9 mouse cellular contexts compared by ENCODE assay signal in the genomic region with DNA sequence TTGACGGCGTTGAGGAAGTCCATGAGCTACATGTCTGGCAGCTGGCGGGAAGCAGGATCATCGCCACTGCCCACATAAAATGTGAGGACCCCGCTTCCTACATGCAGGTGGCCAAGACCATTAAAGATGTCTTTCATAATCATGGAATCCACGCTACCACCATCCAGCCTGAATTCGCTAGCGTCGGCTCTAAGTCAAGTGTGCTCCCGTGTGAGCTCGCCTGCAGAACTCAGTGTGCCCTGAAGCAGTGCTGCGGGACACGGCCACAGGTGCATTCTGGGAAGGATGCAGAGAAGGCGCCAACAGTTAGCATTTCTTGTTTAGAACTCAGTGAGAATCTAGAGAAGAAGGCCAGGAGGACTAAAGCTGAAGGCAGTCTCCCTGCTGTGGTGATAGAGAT. TPM values are rescaled to one million over a fixed set of nuclear protein-coding genes. Genes with fewer than 3 reads are reported as not detected.
DNase-seq lines count a peak whose midpoint lies in the region; ATAC-seq and TF ChIP-seq lines count a peak whose summit lies in the region.
"Had no signal": no experiment of that assay in that cellular context is flagged by ENCODE, and none has a peak within 500 bp of the region (broad histone marks: within the 10 kb centered on the region; RNA-seq: fewer than 3 reads in every experiment).

No protein-coding gene starts in this region.

- 90% methylated on average over 14 of the region's 14 CpGs for WGBS in heart, embryonic 15.5 days
- WGBS in heart, postnatal 0 days = 91% methylated on average over 14 of the region's 14 CpGs
- 94% methylated on average over 14 of the region's 14 CpGs for WGBS in midbrain, embryonic 12.5 days

- TF ChIP-seq EP300 in heart, postnatal 0 days (IDR thresholded peaks at IDR 0.05; ENCODE audit: low read depth) = no peak

- no peaks in the 10 kb centered on the region for H3K9me3 ChIP-seq in heart, embryonic 15.5 days (replicated peaks)
- H3K9me3 ChIP-seq in heart, postnatal 0 days (replicated peaks; ENCODE audit: control insufficient read depth, low read length) = no peaks in the 10 kb centered on the region
- no peaks in the 10 kb centered on the region for H3K9me3 ChIP-seq in midbrain, embryonic 12.5 days

- intact Hi-C loops in heart, postnatal 14 days (cut with DNase I) = loop anchor here (2.0 to 5.0 kb wide), 2 partner anchors 53 to 447 kb away; no protein-coding TSS in a partner anchor

- H3K27ac ChIP-seq in heart, embryonic 15.5 days = no peak overlapping the region
- H3K27ac ChIP-seq in heart, postnatal 0 days (ENCODE audit: low read depth) = no peak overlapping the region
- no peak overlapping the region for H3K27ac ChIP-seq in midbrain, embryonic 12.5 days (replicated peaks)

- TF ChIP-seq CTCF in heart, postnatal 0 days (IDR thresholded peaks at IDR 0.05; ENCODE audit: low read depth) = no peak

- peaks cover 11% of the 10 kb centered on the region; the same call in 1 of the 2 replicates for H3K36me3 ChIP-seq in heart, embryonic 15.5 days
- H3K36me3 ChIP-seq in heart, postnatal 0 days (replicated peaks; ENCODE audit: control insufficient read depth, insufficient read depth, low read length) = peaks cover 28% of the 10 kb centered on the region
- H3K36me3 ChIP-seq in midbrain, embryonic 12.5 days = peaks cover 13% of the 10 kb centered on the region

- no peak overlapping the region for H3K9ac ChIP-seq in heart, embryonic 15.5 days
- no peak overlapping the region for H3K9ac ChIP-seq in heart, postnatal 0 days (replicated peaks; ENCODE audit: low read depth, low read length)
- no peak overlapping the region for H3K9ac ChIP-seq in midbrain, embryonic 12.5 days (replicated peaks)

- no peak for DNase-seq in heart, postnatal 14 days
- peak; percentile 55 for DNase-seq in R1 (ENCODE audit: low read depth, low spot score)
- DNase-seq in heart, postnatal 0 days (ENCODE audit: low spot score) = no peak
- DNase-seq in Muller cell, postnatal 12 days (ENCODE audit: inconsistent ontology term) = no peak
- no peak for DNase-seq in layer of hippocampus, postnatal 25 days (ENCODE audit: extremely low spot score in 1 of 2, low spot score in 1 of 2)
- DNase-seq in layer of hippocampus, postnatal 36 days = no peak
- DNase-seq: gastrocnemius, postnatal 25 days had no signal

- peak overlapping the region; percentile 99 for H3K4me2 ChIP-seq in heart, embryonic 15.5 days
- H3K4me2 ChIP-seq in heart, postnatal 0 days (ENCODE audit: low read depth, low read length) = peak overlapping the region; percentile 94
- H3K4me2 ChIP-seq in midbrain, embryonic 12.5 days (replicated peaks) = peak overlapping the region; percentile 15; the same call in 1 of the 2 replicates

- peaks cover 44% of the 10 kb centered on the region for H3K4me1 ChIP-seq in heart, embryonic 15.5 days (replicated peaks)
- peaks cover 24% of the 10 kb centered on the region for H3K4me1 ChIP-seq in heart, postnatal 0 days (ENCODE audit: control insufficient read depth, insufficient read depth)
- H3K4me1 ChIP-seq in midbrain, embryonic 12.5 days = peaks cover 47% of the 10 kb centered on the region

- no peak for ATAC-seq in heart, embryonic 15.5 days (replicated peaks; ENCODE audit: insufficient number of reproducible peaks, insufficient read depth, low FRiP score, low read depth)
- no peak for ATAC-seq in heart, postnatal 0 days (ENCODE audit: insufficient read depth, low read depth)
- ATAC-seq in midbrain, embryonic 12.5 days (ENCODE audit: low FRiP score, low read depth) = no peak

- no peaks in the 10 kb centered on the region for H3K27me3 ChIP-seq in heart, embryonic 15.5 days
- no peaks in the 10 kb centered on the region for H3K27me3 ChIP-seq in heart, postnatal 0 days (ENCODE audit: control insufficient read depth, insufficient read depth, low read length)
- H3K27me3 ChIP-seq in midbrain, embryonic 12.5 days = peaks cover 15% of the 10 kb centered on the region; the same call in 1 of the 2 replicates

- no peak overlapping the region for H3K4me3 ChIP-seq in heart, embryonic 15.5 days
- H3K4me3 ChIP-seq in heart, postnatal 0 days (ENCODE audit: low read depth, low read length) = peak overlapping the region; percentile 0; the same call in 1 of the 2 replicates
- 0 out of 2 replicates have a peak overlapping the region, but pooled peaks have one; percentile 5 for H3K4me3 ChIP-seq in midbrain, embryonic 12.5 days

RNA-seq across cellular contexts. Expression of a gene that starts 2.7 kb away (rescaled TPM):
- 2.5 and 2.6 TPM in 2 replicates for polyA plus RNA-seq in heart, embryonic 15.5 days (2015; fragmentation: Nextera tagmentation; extraction: Ambion mirVana)
- 10 to 100 TPM; 21.9 to 26.4 TPM for total RNA-seq in heart, postnatal 14 days (2021)
- total RNA-seq in heart, postnatal 0 days (2014; rRNA removed; ENCODE audit: low replicate concordance) = 18.2 and 20.0 TPM in 2 replicates
- polyA plus RNA-seq in heart, postnatal 0 days (2015; fragmentation: Nextera tagmentation; extraction: Ambion mirVana) = 2.6 and 3.6 TPM in 2 replicates
- polyA plus RNA-seq in midbrain, embryonic 12.5 days (2016; fragmentation: Nextera tagmentation; extraction: Ambion mirVana) = 3.6 and 4.2 TPM in 2 replicates
- 10 to 100 TPM; 34.5 to 35.5 TPM for total RNA-seq in layer of hippocampus, postnatal 25 days (2021)
- 10 to 100 TPM; 32.2 to 33.7 TPM for total RNA-seq in layer of hippocampus, postnatal 36 days (2021)

Comparison
In these comparisons a context has a peak if more than half of its experiments do, and no peak if none do; other contexts are left out.
1. H3K4me2 ChIP-seq: peak in every context shown above with its lines; median percentile 99 in heart, embryonic 15.5 days; 94 in heart, postnatal 0 days; 15 in midbrain, embryonic 12.5 days.